Mouse (Mus musculus): ENCODE results near the gene Neu3. TPM values are rescaled to one million over a fixed set of nuclear protein-coding genes. Genes with fewer than 3 reads are reported as not detected.

The Neu3 gene
- polyA plus RNA-seq (2012; ENCODE audit: insufficient read depth, insufficient read length, missing spikeins), result 0.52 and 1.0 TPM in 2 replicates

DNA sequence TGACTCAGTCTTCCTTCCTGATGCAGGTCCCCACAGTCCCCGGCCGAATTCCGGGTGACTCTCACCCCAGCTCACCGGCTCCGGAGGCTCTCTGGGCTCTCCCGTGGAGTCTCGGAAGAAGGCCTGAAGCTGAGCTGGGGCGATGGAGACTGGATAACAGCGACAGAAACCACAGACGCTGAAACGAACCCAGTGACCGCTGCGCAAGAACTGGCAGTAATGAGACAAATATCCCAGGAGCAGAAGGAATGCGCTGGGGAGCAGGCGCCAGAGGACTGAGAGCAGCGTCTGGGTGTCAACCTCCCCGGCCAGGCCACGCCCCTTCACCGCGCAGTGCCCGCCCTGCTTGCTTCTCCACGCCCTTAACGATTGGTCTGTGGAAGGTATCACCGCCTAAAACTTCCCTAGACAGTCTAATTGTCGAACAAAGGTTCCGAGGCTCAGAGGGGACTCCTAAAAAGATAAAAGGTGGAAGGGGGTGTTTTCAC lies at the start of gene Neu3:
Gene Neu3, minus strand, starts transcription at position 335 of the 488 bp plus-strand sequence.
- Histone ChIP-seq H3K27ac (replicated peaks; ENCODE audit: low read depth, low read length) (peak within 1 kb of the TSS; percentile 54), H3K4me1 (ENCODE audit: control insufficient read depth, insufficient read depth, insufficient read length, low read length) (peaks cover 2% of the 10 kb centered on the region; the same call in 1 of the 2 replicates), H3K4me3 (ENCODE audit: insufficient read depth, low read depth, low read length) (peak within 1 kb of the TSS; percentile 65)

- Histone ChIP-seq H3K4me1 (ENCODE audit: control insufficient read depth, insufficient read depth, insufficient read length, low read length) (no peaks in the 10 kb centered on the region), H3K4me3 (ENCODE audit: insufficient read depth, low read depth, low read length) (no peak overlapping the region), H3K27ac (replicated peaks; ENCODE audit: low read depth, low read length) (no peak overlapping the region)
Measured at GRCm38 (mm10) chr7:99876345-99876744, 48.1 kb upstream of the Neu3 start.

DNA sequence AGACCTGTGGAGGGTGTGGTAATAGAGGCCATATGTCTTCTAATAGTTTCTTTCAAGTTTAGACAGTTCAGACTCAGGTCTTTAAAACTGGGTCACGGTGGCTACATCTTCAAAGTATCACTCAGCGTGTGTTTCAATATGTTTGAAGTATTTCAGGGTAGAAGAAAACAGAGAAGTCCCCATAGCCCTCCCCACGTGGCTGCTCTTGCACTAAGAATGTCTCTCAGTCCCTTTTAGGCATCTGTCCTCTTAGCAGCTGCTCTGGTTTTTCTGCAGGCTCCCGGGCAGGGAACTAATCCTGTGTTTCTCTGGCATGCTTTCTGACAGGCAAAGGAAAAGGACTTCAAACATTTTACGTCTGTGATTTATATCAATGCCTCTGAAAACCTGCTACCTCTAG lies 47.7 kb upstream of the Neu3 start:
- Histone ChIP-seq H3K4me3 (ENCODE audit: insufficient read depth, low read depth, low read length) (no peak overlapping the region), H3K27ac (replicated peaks; ENCODE audit: low read depth, low read length) (no peak overlapping the region), H3K4me1 (ENCODE audit: control insufficient read depth, insufficient read depth, insufficient read length, low read length) (no peaks in the 10 kb centered on the region)

GRCm38 (mm10) chr7:99873965-99874364 lies 45.7 kb upstream of the Neu3 start:
- Histone ChIP-seq H3K4me3 (ENCODE audit: insufficient read depth, low read depth, low read length) (no peak overlapping the region), H3K27ac (replicated peaks; ENCODE audit: low read depth, low read length) (no peak overlapping the region), H3K4me1 (ENCODE audit: control insufficient read depth, insufficient read depth, insufficient read length, low read length) (no peaks in the 10 kb centered on the region)

- peaks cover 6% of the 10 kb centered on the region for H3K4me1 ChIP-seq (ENCODE audit: control insufficient read depth, insufficient read depth, insufficient read length, low read length)
- no peak overlapping the region for H3K27ac ChIP-seq (replicated peaks; ENCODE audit: low read depth, low read length)
- H3K4me3 ChIP-seq (ENCODE audit: insufficient read depth, low read depth, low read length), result no peak overlapping the region
Measured at GRCm38 (mm10) chr7:99869296-99869695, 41.1 kb upstream of the Neu3 start.

DNA sequence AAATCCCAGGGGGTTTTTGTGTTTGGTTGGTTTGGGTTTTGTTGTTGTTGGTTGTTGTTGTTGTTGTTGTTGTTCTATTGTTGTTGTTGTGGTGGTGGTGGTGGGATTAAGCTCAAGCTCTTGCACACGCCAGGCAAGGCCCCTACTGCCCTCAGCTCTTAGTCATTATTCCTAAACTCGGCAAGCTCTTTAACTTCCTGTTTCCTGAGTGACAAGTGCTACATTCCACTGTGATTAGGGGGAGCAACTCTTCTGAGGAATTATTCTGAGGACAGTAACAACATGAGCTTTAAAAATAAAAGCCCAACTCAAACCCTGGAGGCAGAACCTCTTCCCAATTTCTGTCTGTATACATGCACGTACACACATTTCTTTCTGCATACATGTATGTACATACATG lies 37.0 kb upstream of the Neu3 start:
- Histone ChIP-seq H3K4me3 (ENCODE audit: insufficient read depth, low read depth, low read length) (no peak overlapping the region), H3K4me1 (ENCODE audit: control insufficient read depth, insufficient read depth, insufficient read length, low read length) (peaks cover 6% of the 10 kb centered on the region), H3K27ac (replicated peaks; ENCODE audit: low read depth, low read length) (no peak overlapping the region)

GRCm38 (mm10) chr7:99864241-99865028 lies 36.2 kb upstream of the Neu3 start:
- H3K4me3 ChIP-seq (ENCODE audit: insufficient read depth, low read depth, low read length), result no peak overlapping the region
- H3K4me1 ChIP-seq (ENCODE audit: control insufficient read depth, insufficient read depth, insufficient read length, low read length), result peaks cover 6% of the 10 kb centered on the region
- H3K27ac ChIP-seq (replicated peaks; ENCODE audit: low read depth, low read length), result no peak overlapping the region

GRCm38 (mm10) chr7:99863362-99863761 lies 35.1 kb upstream of the Neu3 start, which contains the start of gene Spcs2:
Gene Spcs2 (minus strand): TSS chr7:99863462.
- peaks cover 6% of the 10 kb centered on the region for H3K4me1 ChIP-seq (ENCODE audit: control insufficient read depth, insufficient read depth, insufficient read length, low read length)

DNA sequence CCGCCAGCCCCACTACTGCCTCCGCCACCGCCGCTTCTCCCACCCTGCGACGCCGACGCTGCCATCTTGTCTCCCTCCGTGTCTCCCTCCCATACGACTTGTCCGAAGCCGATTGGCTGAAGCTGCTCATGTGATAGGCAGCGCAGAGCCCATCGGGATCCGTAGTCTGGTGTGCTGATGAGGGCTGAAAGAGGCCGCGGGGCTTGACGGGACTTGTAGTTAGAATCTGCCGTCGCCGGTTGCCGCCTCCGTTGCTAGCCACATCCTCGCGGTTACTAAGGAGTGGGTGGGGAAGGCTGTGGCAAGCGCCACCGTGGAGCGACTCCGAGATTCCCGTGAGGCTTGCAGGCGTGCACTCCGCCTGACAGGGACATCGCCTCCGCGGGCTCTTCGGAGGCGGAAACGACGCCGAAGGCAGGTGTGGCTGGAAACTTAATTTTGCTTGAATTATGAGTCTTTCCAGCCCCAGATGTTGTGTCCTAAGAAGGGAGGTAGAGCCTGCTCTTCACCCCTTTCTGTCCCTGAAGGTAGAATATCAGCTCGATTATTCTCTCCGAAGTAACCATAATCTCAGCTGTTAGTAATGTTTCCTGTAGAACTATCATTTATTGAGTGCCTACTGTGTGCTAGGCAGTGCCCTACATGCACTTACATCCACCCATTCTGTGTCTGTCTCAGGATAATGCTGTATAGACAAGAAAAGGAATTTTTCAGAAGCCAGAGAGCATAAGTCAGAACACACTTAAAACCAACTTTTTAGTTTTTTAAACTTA lies 30.8 kb upstream of the Neu3 start, which contains the start of gene Xrra1:
Gene Xrra1, plus strand, starts transcription at position 304 of the 773 bp plus-strand sequence.
- peaks cover 7% of the 10 kb centered on the region for H3K4me1 ChIP-seq (ENCODE audit: control insufficient read depth, insufficient read depth, insufficient read length, low read length)
- no peak within 1 kb of the TSS for H3K27ac ChIP-seq (replicated peaks; ENCODE audit: low read depth, low read length)
- H3K4me3 ChIP-seq (ENCODE audit: insufficient read depth, low read depth, low read length), result peak within 1 kb of the TSS; percentile 73

More at GRCm38 (mm10) chr7:99863362-99863761, 35.1 kb upstream of the Neu3 start, which contains the start of gene Spcs2:
- H3K4me3 ChIP-seq (ENCODE audit: insufficient read depth, low read depth, low read length), result no peak within 1 kb of the TSS
- H3K27ac ChIP-seq (replicated peaks; ENCODE audit: low read depth, low read length), result no peak within 1 kb of the TSS

- Histone ChIP-seq H3K4me3 (ENCODE audit: insufficient read depth, low read depth, low read length) (peak overlapping the region; percentile 73), H3K4me1 (ENCODE audit: control insufficient read depth, insufficient read depth, insufficient read length, low read length) (peaks cover 7% of the 10 kb centered on the region), H3K27ac (replicated peaks; ENCODE audit: low read depth, low read length) (no peak overlapping the region)
Measured at GRCm38 (mm10) chr7:99858175-99858812, 30.1 kb upstream of the Neu3 start.

- Histone ChIP-seq H3K4me3 (ENCODE audit: insufficient read depth, low read depth, low read length) (no peak overlapping the region), H3K4me1 (ENCODE audit: control insufficient read depth, insufficient read depth, insufficient read length, low read length) (peaks cover 7% of the 10 kb centered on the region), H3K27ac (replicated peaks; ENCODE audit: low read depth, low read length) (no peak overlapping the region)
Measured at GRCm38 (mm10) chr7:99856266-99856861, 28.1 kb upstream of the Neu3 start.

DNA sequence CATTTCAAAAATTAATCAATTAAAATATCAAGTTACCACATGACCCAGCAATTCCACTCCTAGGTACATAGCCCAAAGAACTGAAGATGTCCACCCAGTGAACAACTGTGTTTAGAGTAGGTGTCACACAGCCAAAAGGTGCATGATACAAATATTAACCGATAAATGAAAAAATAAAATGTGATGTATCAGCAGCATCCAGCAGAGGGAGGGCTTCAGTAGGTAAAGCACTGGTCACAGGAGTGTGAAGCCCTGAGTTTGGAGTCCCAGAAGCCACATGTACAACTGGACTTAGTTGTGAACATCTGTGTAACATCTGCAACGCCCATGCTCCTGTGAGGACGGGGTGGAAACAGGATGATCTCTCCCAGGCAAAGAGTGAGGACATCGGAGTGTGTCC lies 26.1 kb upstream of the Neu3 start:
- H3K27ac ChIP-seq (replicated peaks; ENCODE audit: low read depth, low read length), result no peak overlapping the region
- H3K4me3 ChIP-seq (ENCODE audit: insufficient read depth, low read depth, low read length), result no peak overlapping the region
- peaks cover 7% of the 10 kb centered on the region for H3K4me1 ChIP-seq (ENCODE audit: control insufficient read depth, insufficient read depth, insufficient read length, low read length)

DNA sequence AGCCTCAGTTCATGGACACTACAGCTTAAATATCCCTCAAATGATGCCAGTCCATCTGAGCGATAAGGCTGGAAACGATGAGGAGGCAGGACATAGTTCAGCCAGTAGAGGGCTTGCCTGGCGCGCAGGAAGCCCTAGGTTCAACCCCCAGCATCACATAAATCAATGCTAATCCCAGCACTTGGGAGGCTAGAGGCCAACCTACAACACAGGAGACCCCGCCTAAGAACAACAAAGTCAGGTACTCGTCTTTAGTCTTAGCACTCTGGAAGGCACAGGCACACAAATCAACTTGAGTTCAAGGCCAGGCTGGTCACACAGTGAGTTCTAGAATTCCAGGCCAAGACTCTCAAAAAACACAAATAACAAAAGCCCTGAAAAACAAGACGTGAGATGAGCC lies 25.1 kb upstream of the Neu3 start:
- H3K27ac ChIP-seq (replicated peaks; ENCODE audit: low read depth, low read length), result no peak overlapping the region
- H3K4me1 ChIP-seq (ENCODE audit: control insufficient read depth, insufficient read depth, insufficient read length, low read length), result peaks cover 7% of the 10 kb centered on the region
- H3K4me3 ChIP-seq (ENCODE audit: insufficient read depth, low read depth, low read length), result no peak overlapping the region

DNA sequence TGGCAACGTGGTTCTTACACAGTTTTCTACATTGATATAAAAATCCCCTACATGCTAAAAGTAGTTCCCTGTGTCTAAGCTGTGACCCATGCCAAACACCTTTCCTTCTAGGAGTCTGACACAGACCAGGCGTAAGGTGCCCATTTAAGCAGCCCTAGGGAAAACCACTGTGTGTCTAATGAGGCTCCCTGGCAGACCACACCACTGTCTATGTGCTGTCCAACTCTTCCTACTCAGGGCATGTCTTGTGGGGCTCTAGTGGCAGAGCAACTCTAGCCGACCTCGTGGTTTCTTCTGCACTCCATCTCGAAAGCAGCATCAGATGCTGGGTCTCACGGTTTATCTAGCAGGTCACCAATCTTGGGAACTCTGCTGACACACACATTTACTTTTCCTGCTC lies 23.4 kb upstream of the Neu3 start:
- Histone ChIP-seq H3K27ac (replicated peaks; ENCODE audit: low read depth, low read length) (no peak overlapping the region), H3K4me3 (ENCODE audit: insufficient read depth, low read depth, low read length) (no peak overlapping the region), H3K4me1 (ENCODE audit: control insufficient read depth, insufficient read depth, insufficient read length, low read length) (no peaks in the 10 kb centered on the region)
